Mouse (Mus musculus): ENCODE measurements around the gene Ncstn. TPM values are rescaled to one million over a fixed set of nuclear protein-coding genes. Genes with fewer than 3 reads are reported as not detected.

The Ncstn gene
- total RNA-seq, 1 experiment from 2014 or later, result 89.8 TPM

DNA sequence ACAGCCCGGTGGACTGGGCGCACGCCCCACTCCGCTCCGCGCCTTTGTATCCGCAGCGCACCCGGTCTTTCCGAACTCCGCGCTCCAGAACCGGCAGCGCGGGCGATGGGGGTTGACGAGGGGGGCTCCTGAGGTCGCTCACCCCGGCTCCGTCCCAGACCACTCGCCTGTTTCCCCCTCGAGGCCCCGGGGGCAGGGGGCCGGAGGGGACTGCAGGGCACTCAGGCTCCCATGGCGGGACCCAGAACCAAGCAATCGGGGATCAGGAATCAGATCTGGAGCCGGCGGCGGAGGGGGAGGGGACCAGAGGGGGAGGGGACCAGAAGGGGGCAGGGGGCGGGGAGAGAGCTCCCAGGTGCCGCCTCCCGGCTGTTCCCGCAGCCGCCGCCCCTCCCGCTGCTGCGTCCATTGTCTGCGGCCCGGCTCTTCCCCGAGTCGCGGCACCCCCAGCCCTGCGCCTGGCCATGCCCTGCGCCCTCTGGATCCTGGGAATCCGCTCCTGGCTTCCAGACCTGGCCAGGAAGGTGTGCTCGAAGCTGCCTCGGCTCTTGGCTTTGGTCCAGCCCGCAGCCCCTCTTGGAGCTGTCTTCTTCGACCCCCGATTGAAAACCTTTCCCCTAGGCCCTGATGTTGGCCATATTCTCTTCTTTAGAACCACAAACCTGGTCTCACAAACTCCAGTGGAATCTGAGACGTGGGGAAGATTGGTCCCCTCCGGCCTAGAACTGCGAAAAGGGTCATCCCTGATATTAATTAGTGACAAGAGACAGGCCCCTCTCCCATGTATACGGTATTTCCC is 55.4 kb downstream of the Ncstn start:
- DNase-seq, result peak; percentile 94

DNA sequence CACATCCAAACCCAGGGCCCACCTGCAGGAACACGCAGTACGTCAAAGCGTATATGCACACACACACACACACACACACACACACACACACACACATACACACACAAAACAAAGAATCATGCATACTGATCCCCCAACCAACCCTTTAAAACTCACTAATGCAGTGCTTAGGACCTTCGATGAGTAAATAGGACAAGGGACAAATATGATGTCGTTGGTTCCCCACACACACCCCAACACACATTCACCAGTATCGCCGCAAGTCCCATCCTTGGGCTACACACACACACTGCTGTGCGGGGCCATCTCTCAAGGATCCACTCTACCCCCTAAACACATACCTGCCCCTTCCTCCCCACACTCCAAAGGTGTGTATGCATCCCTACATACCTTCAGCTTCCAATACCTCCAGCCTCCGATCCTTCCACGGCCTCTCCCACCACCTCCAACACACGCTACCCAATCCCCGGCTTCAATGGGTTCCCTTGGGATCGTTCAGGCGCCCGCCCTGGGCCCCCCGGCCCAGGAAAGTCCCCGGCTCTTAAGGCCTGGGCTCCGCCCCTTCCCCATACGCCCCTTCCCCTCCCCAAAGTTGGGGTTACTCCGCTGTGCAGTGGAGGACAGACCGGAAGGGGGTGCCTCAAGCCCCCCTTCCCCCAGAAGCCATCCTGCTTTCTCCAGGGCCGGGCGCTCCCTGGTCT is 56.2 kb downstream of the Ncstn start:
- DNase-seq, result peak; percentile 37

DNA sequence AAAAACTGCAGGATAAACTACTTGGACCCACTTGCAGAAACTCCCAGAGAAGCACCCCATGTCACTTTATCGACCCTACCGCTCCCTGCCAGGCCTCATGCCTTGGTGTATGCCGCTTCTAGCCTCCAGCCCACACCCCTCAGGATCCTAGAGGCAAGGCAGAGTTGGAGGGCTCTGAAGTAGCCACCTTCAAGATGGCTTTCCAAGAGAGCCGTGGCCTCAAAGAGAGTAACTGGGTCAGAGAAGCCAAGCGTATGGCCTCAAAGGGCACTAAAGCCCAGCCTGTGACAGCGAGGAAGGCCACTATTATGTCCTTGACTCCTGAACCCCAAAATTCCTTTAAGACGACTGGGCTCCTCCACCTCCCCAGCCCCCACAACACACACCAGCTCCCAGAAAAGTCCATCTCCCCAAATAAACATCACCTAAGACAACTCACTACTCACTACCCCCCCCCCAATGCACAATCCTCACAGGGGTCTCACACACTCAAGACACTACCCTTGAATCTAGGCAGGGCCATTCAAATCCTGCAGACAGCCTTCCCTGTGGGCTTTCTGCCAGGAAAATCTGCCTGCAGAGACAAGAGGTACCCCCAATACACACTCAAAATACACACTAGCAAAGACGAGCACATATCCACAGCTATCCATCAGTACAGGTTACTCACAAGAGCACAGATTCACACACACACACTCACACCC is 57.2 kb downstream of the Ncstn start:
- no peak for DNase-seq

DNA sequence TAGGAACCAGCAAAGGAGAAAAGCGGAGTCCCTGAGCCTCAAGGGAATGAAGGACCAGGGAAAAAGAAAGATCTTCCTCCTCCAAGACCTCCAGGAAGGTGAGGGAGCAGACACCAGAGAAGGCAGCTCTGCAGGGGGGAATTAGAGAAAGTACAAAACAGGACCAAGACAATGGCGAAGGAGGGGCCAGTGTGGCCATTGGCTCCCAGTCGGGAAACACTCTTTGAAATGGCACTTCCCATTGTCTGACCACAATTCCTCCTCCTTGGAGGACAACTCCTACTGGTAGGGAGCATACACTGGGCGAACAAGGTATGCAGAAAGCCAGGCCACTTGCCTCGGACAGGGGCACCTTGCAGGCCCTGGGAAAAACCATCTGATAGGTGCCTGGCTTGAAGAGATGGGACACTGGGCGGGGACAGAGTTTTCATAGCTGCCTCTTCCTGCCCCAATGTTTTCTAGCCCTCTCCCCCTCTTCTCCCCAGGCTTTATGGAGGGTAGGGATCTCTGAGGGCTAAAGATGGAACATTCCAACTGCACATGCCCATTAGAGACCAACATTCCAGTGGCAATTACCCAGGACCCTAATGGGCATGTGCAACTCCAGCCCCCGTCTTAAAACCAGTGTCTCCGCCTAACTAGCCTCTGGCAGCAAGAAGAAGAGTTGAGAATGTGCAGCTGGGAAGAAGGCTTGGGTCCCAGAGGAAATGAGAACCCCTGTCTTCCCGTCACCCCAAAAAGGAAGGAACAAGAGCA is 58.3 kb downstream of the Ncstn start:
- DNase-seq, result no peak

DNA sequence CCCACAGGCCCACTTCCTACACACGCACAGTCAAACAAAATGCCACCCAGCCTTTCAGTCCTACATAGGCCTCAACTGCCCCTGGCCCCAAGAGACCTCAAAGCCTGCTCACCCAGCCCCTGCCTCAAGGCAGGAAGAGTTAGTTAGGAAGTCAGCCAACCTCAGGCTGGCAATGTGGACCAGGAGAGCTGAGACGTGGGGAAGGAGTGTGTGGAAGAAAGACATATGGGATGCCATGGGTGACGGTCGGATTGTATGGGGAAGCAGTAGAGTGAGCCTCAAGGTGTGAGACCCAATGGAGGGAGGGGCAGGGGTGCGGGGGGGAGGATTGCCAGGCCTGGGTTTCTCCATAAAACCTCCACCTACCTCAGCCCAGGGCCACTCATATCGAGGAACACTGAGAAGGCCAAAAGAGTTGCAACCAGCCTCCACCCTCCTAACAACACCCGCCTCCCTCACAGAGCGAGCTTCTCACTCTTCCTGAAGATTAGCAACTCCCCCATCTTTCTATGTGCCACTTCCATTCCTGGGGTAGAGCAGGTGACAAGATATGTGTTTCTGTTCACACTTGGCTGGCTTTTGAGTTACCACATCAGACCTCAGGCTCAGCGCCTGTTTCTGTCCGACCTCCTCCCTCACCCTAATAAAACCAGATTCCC is 62.6 kb downstream of the Ncstn start:
- DNase-seq, result no peak

DNA sequence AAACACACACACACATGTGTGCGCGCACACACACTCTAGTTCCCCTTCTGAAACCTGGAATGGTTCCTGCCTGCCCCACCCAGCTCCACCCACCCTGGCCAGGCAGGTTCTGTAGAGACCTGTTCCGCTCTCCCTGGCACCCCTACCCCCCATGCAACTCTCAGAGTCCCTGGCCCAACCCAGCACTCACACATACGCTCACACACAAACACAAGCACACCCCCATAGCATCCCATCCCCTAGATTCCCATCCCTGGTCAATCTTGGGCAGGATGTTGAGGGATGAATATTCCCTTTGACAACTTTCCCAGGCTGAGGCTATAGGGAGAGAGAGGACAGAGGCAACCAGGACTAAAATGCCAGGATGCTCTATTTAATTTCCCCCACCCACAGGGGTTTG is 63.3 kb downstream of the Ncstn start:
- no peak for DNase-seq

DNA sequence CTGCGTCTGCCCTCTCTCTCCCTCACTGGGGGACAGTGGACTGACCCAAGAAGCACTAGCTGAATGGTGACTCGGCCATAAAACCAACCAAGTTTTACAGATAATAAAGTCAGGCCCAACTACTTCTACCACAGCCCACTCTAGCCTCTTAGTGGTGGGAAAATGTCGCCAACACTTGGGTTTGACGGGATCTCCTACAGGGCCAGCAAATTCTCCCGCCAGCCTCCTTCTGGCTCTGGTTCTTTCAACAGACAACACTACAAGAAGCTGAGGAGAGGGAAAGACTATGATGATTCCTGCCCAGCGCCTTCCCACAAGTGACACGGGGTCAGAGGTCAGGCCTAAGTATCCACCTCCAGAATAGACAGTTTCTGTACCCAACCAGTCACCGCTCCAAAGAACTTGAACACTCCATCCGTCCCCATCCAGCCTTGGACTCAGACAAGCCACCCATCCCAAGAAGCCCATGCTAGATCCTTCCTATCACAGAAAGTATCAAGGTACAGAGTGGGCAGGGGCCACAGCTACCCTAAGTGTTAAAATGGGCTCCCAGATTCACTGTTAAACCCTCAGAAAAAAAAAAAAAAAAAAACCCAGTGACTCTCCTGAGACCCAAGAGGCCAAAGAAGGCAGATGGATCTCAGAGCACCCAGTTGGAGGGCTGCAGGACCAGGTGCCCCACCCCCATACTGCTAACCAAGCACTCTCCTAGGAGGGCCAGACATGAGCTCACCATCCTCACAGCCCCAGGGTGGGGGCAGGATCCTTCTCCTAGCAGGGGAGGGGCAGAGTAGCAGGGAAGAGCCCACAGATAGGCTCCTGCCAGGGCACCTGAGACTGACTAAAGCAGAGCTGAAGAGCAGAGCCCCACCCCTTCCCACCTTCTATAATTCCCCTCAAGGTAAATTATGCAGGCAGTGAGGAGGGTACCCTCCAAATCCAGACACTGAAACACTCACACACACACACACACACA is 64.0 kb downstream of the Ncstn start:
- no peak for DNase-seq

DNA sequence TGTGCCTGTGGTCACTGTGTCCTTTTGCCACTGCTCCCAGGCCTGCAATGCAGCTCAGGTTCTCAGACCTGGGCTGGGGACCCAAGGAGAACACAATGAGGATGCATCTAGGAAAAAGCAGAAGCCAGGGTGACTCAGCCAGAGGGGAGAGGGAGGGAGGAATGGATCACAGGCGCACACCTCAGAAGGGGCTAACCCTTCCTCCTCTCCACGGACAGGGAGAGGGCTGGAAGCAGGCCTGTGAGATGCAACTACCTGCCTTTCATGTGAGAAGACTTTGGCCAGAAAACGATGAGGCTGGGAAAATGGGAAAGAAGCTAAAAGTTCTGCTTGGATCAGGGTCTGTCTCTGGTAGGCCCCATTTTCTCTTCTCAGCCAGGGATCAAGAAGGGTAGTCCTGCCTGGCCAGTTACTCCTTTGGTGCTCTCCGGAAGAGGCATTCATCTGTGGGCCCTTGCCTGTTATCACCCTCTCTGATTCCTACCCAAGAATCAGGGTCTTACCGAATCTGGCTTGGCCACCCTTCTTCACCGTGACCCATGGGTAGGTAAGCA is 65.0 kb downstream of the Ncstn start:
- DNase-seq, result no peak

DNA sequence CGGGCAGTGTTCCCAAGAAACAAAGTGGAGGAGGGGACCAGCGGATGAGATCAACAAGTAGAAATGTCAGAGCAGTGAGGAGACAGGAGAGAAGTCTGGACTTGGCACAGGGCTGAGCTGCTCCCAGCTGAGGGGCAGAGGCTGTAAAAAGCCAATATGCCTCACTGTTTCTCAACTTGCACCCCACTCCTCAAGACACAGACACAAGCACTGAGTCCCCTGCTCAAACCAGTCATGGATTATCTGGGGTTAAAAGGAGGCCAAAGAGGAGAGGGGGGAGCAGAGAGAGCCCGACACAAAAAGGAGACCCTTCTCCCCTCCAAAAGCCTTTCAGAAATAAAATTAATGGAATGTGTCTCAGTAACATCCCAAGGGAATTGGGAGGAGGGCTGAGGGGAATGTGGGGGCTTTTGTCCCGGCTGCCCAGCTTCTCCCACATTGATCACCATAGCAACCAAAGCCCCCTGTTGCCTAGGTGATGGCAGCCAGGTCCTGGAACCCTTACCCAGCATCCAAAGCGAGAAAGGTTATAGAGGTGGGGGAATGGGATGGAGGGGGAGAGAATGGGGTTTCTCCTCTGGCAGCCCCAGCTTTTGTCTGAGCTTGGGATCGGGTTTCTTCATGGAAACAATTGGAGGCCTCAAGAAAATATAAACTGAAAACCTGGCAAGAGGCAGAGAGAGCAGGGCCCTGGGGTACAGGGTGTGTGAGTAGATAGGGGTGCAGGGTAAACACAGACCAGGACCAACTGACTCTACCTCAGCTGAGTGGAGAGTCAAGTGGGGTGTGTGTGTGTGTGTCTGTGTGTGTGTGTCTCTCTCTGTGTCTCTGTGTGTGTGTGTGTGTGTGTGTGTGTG is 65.7 kb downstream of the Ncstn start:
- no peak for DNase-seq

DNA sequence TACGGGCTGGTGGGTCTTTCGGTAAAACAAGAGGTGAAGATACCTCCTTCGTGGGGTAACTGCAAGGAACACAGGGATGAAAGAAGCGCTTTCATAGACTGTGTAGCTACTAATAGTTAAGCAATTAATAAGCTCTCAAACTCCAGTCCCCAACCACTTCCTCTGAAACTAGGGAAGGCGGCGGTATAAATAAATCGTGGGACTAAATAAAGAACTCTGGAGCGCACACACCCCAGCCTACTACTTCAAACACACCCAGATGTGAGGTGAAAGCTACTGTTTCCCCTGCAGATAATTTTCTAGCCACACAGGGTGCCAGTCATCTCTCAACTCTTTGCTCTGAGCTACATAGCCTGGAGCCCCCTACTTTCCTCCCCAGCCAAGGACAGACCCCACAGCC is 66.6 kb downstream of the Ncstn start:
- DNase-seq, result no peak

Other genes starting within 250 kb of the Ncstn start
- 2.9 and 9.1 TPM in 2 replicates for gene Cd84, start 243.1 kb downstream of the Ncstn start, total RNA-seq (2021)
- gene Gm10521, start 187.1 kb downstream of the Ncstn start, total RNA-seq (2021), result 0.11 and 0.75 TPM in 2 replicates
- 1.5 and 9.3 TPM in 2 replicates for gene Slamf6, start 165.3 kb downstream of the Ncstn start, total RNA-seq (2021)
- 4.6 and 6.8 TPM in 2 replicates for gene Vangl2, start 54.4 kb downstream of the Ncstn start, total RNA-seq (2021)
- gene Nhlh1, start 25.2 kb downstream of the Ncstn start, total RNA-seq (2021), result not detected in 2 replicates
- gene Copa, start 266 bp downstream of the Ncstn start, total RNA-seq (2021), result 161 TPM in 2 replicates
- 135 and 141 TPM in 2 replicates for gene Pex19, start 44.0 kb upstream of the Ncstn start, total RNA-seq (2021)
- gene Dcaf8, start 65.3 kb upstream of the Ncstn start, total RNA-seq (2021), result 118 and 125 TPM in 2 replicates
- 61.5 and 63.2 TPM in 2 replicates for gene Pea15a, start 124.0 kb upstream of the Ncstn start, total RNA-seq (2021)
- gene Casq1, start 137.1 kb upstream of the Ncstn start, total RNA-seq (2021), result 0.48 and 1.8 TPM in 2 replicates
- gene Atp1a4, start 175.6 kb upstream of the Ncstn start, total RNA-seq (2021), result 0.22 and 0.41 TPM in 2 replicates
- 23.9 and 26.1 TPM in 2 replicates for gene Igsf8, start 178.8 kb upstream of the Ncstn start, total RNA-seq (2021)
- gene Atp1a2, start 215.3 kb upstream of the Ncstn start, total RNA-seq (2021), result 315 and 342 TPM in 2 replicates
- 0.07 and 0.30 TPM in 2 replicates for gene Kcnj9, start 246.5 kb upstream of the Ncstn start, total RNA-seq (2021)